Mouse (Mus musculus) hematopoietic stem cell, adult 5-6 weeks (primary cell): ENCODE data around the gene Ptpdc1. TPM values are rescaled to one million over a fixed set of nuclear protein-coding genes. Genes with fewer than 3 reads are reported as not detected.

Experiments
- ATAC-seq, 2 experiments: fragments of 125-278 bp in 1 of 2; replicated peaks in 1 of 2; 2 replicates each; pipeline ENCODE4 v1.8.0; 2016 to 2017; ENCODE audit warnings: inconsistent platforms in 2 of 2, mild to moderate bottlenecking in 2 of 2, moderate number of reproducible peaks in 2 of 2, low read depth in 1 of 2, moderate TSS enrichment in 1 of 2; ENCODE audit not compliant: low FRiP score in 2 of 2, poor library complexity in 2 of 2, severe bottlenecking in 2 of 2, insufficient read depth in 1 of 2, low TSS enrichment in 1 of 2
- total RNA-seq: library from RNA; stranded (forward); fragments of 172-1452, 232-1000 nt; gene quantifications from 2 replicates; pipeline ENCODE4 v1.2.3, GENCODE M21; 2017

Gene Ptpdc1
- total RNA-seq, 1 experiment from 2014 or later = 4.1 TPM

- peak; percentile 62 to 65 for ATAC-seq
These were observed 85.0 kb downstream of the Ptpdc1 start for GRCm38 (mm10) chr13:48540488-48540887.

- ATAC-seq = no peak
These were observed 92.0 kb downstream of the Ptpdc1 start for GRCm38 (mm10) chr13:48533441-48533840.

- ATAC-seq = no peak
These were observed 94.0 kb downstream of the Ptpdc1 start for GRCm38 (mm10) chr13:48531448-48531847.

- no peak for ATAC-seq
These were observed 94.8 kb downstream of the Ptpdc1 start for GRCm38 (mm10) chr13:48530685-48531084.

GRCm38 (mm10) chr13:48529028-48529427, 96.4 kb downstream of the Ptpdc1 start:
- no peak for ATAC-seq

GRCm38 (mm10) chr13:48528123-48528871, 97.2 kb downstream of the Ptpdc1 start:
- ATAC-seq = peak; percentile 83 to 95

Other genes starting within 250 kb of the Ptpdc1 start
- gene Zfp169, start 112.2 kb downstream of the Ptpdc1 start, total RNA-seq = 12.4 and 21.1 TPM in 2 replicates
- gene A830005F24Rik, start 112.1 kb downstream of the Ptpdc1 start, total RNA-seq = 1.1 and 1.7 TPM in 2 replicates
- not detected in 2 replicates for gene Barx1, start 37.3 kb upstream of the Ptpdc1 start, total RNA-seq
- 10.6 and 12.8 TPM in 2 replicates for gene Phf2, start 245.5 kb upstream of the Ptpdc1 start, total RNA-seq